Mouse (Mus musculus) neural tube, embryonic 15.5 days (tissue): Measurements from ENCODE around the gene Tmem202. TPM values are rescaled to one million over a fixed set of nuclear protein-coding genes. Genes with fewer than 3 reads are reported as not detected.

Experiments
- ATAC-seq: fragments of 200-750 bp; cut with Nextera tagmentation; 2 replicates; pipeline ENCODE4 v1.8.0; 2017; ENCODE audit warnings: mild to moderate bottlenecking, moderate TSS enrichment, moderate library complexity; ENCODE audit not compliant: low FRiP score
- H3K27ac ChIP-seq: fragments of 300-500 bp; sonication (generic); replicated peaks from 2 replicates; pipeline ENCODE4 v1.5.1; 2015; ENCODE audit warnings: mild to moderate bottlenecking, inconsistent platforms
- H3K27me3 ChIP-seq: fragments of 300-500 bp; sonication (generic); replicated peaks from 2 replicates; pipeline ENCODE4 v1.6.1; 2015; ENCODE audit warnings: inconsistent platforms
- H3K36me3 ChIP-seq: fragments of 300-500 bp; sonication (generic); 2 replicates; pipeline ENCODE4 v1.6.1; 2015; ENCODE audit warnings: inconsistent platforms
- H3K4me1 ChIP-seq: fragments of 300-500 bp; sonication (generic); 2 replicates; pipeline ENCODE4 v1.6.1; 2015; ENCODE audit warnings: inconsistent platforms
- H3K4me2 ChIP-seq: fragments of 300-500 bp; sonication (generic); 2 replicates; pipeline ENCODE4 v1.6.1; 2015; ENCODE audit warnings: inconsistent platforms, mild to moderate bottlenecking, moderate library complexity
- H3K4me3 ChIP-seq: fragments of 300-500 bp; sonication (generic); replicated peaks from 2 replicates; pipeline ENCODE4 v1.5.1; 2015; ENCODE audit warnings: mild to moderate bottlenecking, inconsistent platforms
- H3K9ac ChIP-seq: fragments of 300-500 bp; sonication (generic); replicated peaks from 2 replicates; pipeline ENCODE4 v1.6.1; 2015; ENCODE audit warnings: mild to moderate bottlenecking, inconsistent platforms
- H3K9me3 ChIP-seq: fragments of 300-500 bp; sonication (generic); replicated peaks from 2 replicates; pipeline ENCODE4 v1.6.1; 2016; ENCODE audit warnings: inconsistent platforms
- WGBS: fragments of 180-500 bp; shearing (Covaris S2); methylation state at CpG from one replicate; pipeline ENCODE4 v1.1.7; 2015; ENCODE audit warnings: mixed read lengths; 5-methylcytosine and 5-hydroxymethylcytosine counted together
- polyA plus RNA-seq: library from polyadenylated mRNA; unstranded; fragments of >200 nt; fragmentation: Nextera tagmentation; extraction: Ambion mirVana; gene quantifications from 2 replicates; pipeline ENCODE4 v1.2.1, GENCODE M21; 2015

Tmem202 gene
- polyA plus RNA-seq, 1 experiment from 2014 or later: 1.3 TPM

DNA sequence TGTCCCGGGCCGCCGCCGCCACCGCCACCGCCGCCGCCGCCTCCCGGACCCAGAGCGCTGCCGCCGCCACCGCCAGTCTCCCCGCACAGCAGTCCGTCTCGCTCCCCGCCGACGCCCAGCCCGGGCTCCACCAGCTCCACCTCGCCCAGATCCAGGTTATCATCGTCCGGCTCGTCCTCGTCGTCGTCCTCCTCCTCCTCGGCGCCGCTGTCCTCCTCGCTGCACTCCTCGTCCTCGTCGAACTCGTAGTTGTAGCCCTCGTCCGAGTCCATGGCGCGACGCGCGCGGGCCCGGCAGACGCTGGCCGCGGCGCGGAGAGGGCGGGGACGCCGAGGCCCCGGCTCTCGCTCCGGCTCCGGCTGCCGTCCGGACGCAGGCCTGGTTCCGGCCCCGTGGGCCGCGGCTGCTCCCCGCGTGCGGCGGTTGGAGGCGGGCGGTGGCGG is 53.5 kb downstream of the Tmem202 start:
- no peaks in the 10 kb centered on the region for H3K9me3 ChIP-seq
- H3K36me3 ChIP-seq: no peaks in the 10 kb centered on the region
- peak overlapping the region; percentile 64 for H3K4me2 ChIP-seq
- under 1% methylated on average over 58 of the region's 71 CpGs for WGBS
- H3K4me1 ChIP-seq: peaks cover 32% of the 10 kb centered on the region
- peak overlapping the region; percentile 99 for H3K9ac ChIP-seq
- ATAC-seq: peak; percentile 82
- H3K27ac ChIP-seq: peak overlapping the region; percentile 98
- H3K4me3 ChIP-seq: peak overlapping the region; percentile 99
- H3K27me3 ChIP-seq: no peaks in the 10 kb centered on the region

DNA sequence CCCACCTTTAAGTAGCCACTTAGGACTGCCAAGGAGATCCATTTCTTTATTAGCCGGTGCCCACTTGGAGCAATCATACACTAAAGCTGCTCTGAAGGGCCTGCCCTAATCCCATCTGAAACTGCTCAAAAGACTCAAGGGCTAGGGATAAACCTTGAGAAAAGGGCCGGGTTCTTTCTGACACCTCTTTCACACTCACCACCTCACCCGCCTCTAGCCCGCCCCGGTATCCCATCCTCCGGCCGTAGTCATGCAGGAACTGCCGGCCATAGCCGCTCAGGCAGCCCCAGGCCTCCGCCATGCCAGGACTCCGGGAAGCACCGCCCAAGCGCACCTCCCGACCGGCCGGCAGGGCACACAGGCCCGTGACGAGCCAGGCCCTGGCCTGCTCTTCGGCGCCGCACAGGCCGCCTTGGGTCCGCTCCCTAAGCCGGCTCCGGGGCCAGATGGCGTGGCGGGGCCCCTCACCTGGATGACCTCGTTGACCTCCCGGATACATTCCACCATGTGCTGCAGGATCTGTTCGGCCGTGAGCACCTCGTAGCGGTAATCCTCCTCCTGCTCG is 54.1 kb downstream of the Tmem202 start:
- no peaks in the 10 kb centered on the region for H3K9me3 ChIP-seq
- H3K36me3 ChIP-seq: no peaks in the 10 kb centered on the region
- H3K4me3 ChIP-seq: peak overlapping the region; percentile 99
- H3K27ac ChIP-seq: peak overlapping the region; percentile 98
- H3K27me3 ChIP-seq: no peaks in the 10 kb centered on the region
- peak; percentile 43 for ATAC-seq
- H3K9ac ChIP-seq: peak overlapping the region; percentile 99
- peak overlapping the region; percentile 64 for H3K4me2 ChIP-seq
- under 1% methylated on average over 34 of the region's 34 CpGs for WGBS
- H3K4me1 ChIP-seq: peaks cover 32% of the 10 kb centered on the region

DNA sequence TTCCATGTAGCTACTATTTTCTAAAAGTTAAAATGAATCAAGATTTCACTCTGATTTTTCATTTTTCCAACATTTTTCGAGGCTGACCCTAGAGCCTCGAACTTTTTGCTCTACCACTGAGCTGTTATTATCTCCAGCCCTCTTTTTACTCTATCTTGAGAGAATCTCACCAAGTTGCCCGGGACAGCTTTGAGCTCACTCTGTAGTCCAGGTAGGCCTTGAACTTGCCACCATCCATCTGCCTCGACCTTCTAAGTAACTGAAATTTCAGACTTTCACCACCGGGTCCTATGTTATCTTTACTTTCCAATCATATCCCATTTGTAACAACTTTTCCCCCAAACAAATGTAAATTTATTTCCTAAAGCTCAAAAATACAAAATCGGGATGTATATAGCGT is 54.9 kb downstream of the Tmem202 start:
- Histone ChIP-seq H3K4me3 (peak overlapping the region; percentile 99), H3K9me3 (no peaks in the 10 kb centered on the region), H3K4me2 (peak overlapping the region; percentile 64), H3K9ac (peak overlapping the region; percentile 99), H3K4me1 (peaks cover 35% of the 10 kb centered on the region), H3K36me3 (no peaks in the 10 kb centered on the region), H3K27me3 (no peaks in the 10 kb centered on the region), H3K27ac (no peak overlapping the region)
- no peak for ATAC-seq
- 16% methylated on average over 7 of the region's 7 CpGs for WGBS

DNA sequence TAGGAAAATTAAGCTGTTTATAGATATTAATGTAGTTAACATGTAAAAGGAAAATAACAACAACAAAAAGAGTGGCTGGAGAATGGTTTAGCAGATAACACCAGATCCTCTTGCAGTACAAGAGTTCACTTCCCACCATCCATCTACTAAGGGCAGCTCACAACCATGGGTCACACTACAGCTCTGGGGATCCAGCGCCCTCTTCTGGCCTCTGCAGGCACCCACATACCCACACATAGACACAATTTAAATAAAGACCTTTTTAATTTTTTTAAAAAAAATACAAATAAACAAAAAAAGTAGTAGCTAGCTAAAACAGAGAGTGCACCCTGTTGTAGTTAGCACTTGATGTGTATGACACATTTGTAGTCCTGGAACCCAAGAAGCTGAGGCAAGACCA is 57.2 kb downstream of the Tmem202 start:
- Histone ChIP-seq H3K9me3 (no peaks in the 10 kb centered on the region), H3K27me3 (no peaks in the 10 kb centered on the region), H3K4me3 (no peak overlapping the region), H3K36me3 (no peaks in the 10 kb centered on the region), H3K27ac (no peak overlapping the region), H3K4me2 (peak overlapping the region; percentile 30), H3K4me1 (peaks cover 43% of the 10 kb centered on the region), H3K9ac (no peak overlapping the region)
- 36% methylated on average over 1 of the region's 1 CpGs for WGBS
- no peak for ATAC-seq

DNA sequence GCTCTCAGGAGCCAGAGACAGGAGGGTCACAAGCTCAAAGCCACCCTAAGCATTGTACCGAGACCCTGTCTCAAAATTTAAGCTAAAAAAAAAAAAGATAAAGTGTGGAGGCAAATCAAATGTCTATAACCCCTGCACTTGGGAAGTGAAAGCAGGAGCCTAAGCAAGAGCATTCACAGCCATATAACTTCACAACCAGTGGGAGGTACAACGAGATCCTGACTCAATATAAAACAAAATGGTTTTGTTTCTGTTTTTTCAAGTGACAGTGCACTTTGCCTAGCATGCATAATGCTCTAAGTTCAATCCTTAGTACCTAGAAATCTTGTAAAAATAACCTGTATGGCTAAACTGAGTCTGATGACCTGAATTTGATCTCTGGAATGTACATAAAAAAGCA is 63.0 kb downstream of the Tmem202 start:
- Histone ChIP-seq H3K9me3 (no peaks in the 10 kb centered on the region), H3K27ac (no peak overlapping the region), H3K4me1 (peaks cover 15% of the 10 kb centered on the region), H3K4me3 (no peak overlapping the region), H3K36me3 (no peaks in the 10 kb centered on the region), H3K4me2 (no peak overlapping the region), H3K27me3 (no peaks in the 10 kb centered on the region), H3K9ac (no peak overlapping the region)
- no peak for ATAC-seq
- 92% methylated on average over 2 of the region's 2 CpGs for WGBS

DNA sequence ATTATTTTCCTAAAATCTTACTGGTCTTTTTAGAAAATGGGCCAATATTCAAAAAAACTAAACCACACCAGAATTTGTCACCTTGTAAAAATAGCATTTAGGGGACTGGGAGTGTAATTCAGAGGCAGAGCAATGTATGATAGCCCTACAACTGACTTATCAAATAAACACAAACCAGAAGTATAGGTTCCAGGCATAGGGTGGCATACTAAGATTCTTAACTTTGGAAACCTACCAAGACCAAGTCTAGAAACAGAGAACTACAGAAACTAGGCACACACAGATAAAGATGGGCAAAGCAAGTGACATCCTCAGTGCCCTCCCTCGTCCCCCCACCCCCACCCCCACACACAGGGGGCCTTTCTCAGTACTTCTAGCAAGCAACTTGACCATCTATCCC is 64.8 kb downstream of the Tmem202 start:
- H3K4me2 ChIP-seq: no peak overlapping the region
- H3K9ac ChIP-seq: no peak overlapping the region
- no peak for ATAC-seq
- no peaks in the 10 kb centered on the region for H3K9me3 ChIP-seq
- H3K27ac ChIP-seq: no peak overlapping the region
- no peaks in the 10 kb centered on the region for H3K27me3 ChIP-seq
- WGBS: 85% methylated on average over 1 of the region's 1 CpGs
- peaks cover 13% of the 10 kb centered on the region for H3K4me1 ChIP-seq
- H3K4me3 ChIP-seq: no peak overlapping the region
- H3K36me3 ChIP-seq: no peaks in the 10 kb centered on the region

DNA sequence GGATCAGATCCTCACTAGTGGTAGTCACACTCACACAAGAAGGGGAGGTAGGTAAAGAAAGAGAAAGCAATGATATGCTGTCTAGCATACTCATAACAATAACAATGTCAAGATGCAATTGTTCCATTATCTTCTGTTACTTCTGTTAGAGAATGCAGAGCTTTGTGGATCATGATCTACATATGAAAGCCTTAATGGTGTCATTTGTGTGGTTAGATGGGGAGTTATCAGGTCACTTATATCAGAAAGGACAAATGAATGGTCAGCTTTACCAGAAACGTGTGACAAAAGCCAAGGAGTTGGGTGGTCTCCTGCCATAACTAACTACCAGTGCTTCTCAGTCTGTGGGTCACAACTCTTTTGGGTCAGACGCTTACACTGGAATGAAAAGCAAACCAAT is 66.5 kb downstream of the Tmem202 start:
- Histone ChIP-seq H3K4me3 (no peak overlapping the region), H3K9me3 (no peaks in the 10 kb centered on the region), H3K36me3 (no peaks in the 10 kb centered on the region), H3K27me3 (no peaks in the 10 kb centered on the region), H3K27ac (no peak overlapping the region), H3K4me2 (no peak overlapping the region), H3K9ac (no peak overlapping the region), H3K4me1 (peaks cover 9% of the 10 kb centered on the region)
- WGBS: 62% methylated on average over 2 of the region's 2 CpGs
- ATAC-seq: no peak

DNA sequence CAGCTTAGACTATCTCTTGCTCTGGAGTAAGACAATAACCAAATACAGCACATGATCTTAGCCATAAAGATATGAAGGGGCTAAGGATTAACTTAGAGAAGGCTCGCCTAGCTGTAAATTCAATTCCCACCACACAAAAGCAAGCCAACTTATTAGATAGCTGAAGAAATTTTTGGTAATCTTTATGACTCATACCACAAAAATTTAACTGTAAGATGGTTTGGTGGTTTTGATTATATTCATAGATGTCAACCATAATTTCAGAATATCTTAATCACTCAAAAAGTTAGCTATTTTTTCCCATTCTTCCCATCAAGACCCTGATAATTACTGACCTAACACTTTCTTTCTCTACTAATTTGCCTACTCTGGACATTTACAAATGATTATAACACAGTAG is 70.2 kb downstream of the Tmem202 start:
- Histone ChIP-seq H3K9me3 (no peaks in the 10 kb centered on the region), H3K9ac (no peak overlapping the region), H3K27me3 (no peaks in the 10 kb centered on the region), H3K4me1 (no peaks in the 10 kb centered on the region), H3K27ac (no peak overlapping the region), H3K4me3 (no peak overlapping the region), H3K36me3 (no peaks in the 10 kb centered on the region), H3K4me2 (no peak overlapping the region)
- no peak for ATAC-seq
- 83% methylated on average over 1 of the region's 1 CpGs for WGBS

Other genes starting within 250 kb of the Tmem202 start
- 24.1 and 26.5 TPM in 2 replicates for gene Adpgk, start 248.3 kb downstream of the Tmem202 start, polyA plus RNA-seq
- 37.8 and 43.0 TPM in 2 replicates for gene Bbs4, start 186.3 kb downstream of the Tmem202 start, polyA plus RNA-seq
- gene Arih1, start 53.2 kb downstream of the Tmem202 start, polyA plus RNA-seq: 16.2 and 16.4 TPM in 2 replicates
- gene Hexa, start 307 bp downstream of the Tmem202 start, polyA plus RNA-seq: 59.9 and 64.3 TPM in 2 replicates
- 30.5 and 35.8 TPM in 2 replicates for gene Celf6, start 38.1 kb upstream of the Tmem202 start, polyA plus RNA-seq
- 180 and 208 TPM in 2 replicates for gene Parp6, start 77.4 kb upstream of the Tmem202 start, polyA plus RNA-seq
- gene Pkm, start 116.5 kb upstream of the Tmem202 start, polyA plus RNA-seq: 997 and 1,089 TPM in 2 replicates
- 3.8 and 4.2 TPM in 2 replicates for gene Gramd2, start 140.3 kb upstream of the Tmem202 start, polyA plus RNA-seq
- 8.4 and 11.3 TPM in 2 replicates for gene Senp8, start 210.9 kb upstream of the Tmem202 start, polyA plus RNA-seq
- 21.1 and 23.8 TPM in 2 replicates for gene Myo9a, start 211.0 kb upstream of the Tmem202 start, polyA plus RNA-seq